20 mouse cellular contexts compared by ENCODE assay signal in the genomic region with DNA sequence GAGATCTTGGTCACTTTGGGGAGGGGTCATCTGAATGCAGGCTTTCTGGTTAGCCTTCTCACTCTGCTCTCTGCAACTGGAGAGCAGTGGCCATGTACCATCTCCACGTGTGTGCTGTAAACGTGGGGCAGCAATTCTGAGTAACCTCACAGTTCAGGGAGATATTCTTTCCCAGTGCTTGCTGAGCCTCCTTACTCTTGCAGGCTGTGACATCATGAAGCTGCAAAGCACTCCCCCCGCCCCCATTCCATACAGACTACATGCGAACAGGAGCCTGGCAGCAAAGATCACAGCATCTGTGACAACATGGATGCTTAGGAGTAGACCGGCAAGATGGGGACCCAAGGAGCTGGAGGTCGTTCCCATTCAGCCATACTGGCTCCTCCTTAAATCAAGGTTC.
A peak's percentile ranks its signal among the peaks of the same experiment; 100 is the strongest.
DNase-seq lines count a peak whose midpoint lies in the region; ATAC-seq and TF ChIP-seq lines count a peak whose summit lies in the region.
"Had no signal": no experiment of that assay in that cellular context is flagged by ENCODE, and none has a peak within 500 bp of the region (broad histone marks: within the 10 kb centered on the region; RNA-seq: fewer than 3 reads in every experiment).

No protein-coding gene starts in this region.

- DNase-seq in heart, adult 11 months, result peak; percentile 69
- DNase-seq in heart, postnatal 14 days, result no peak
- DNase-seq: adrenal gland, adult 2 months; adrenal gland, adult 8-10 months; adrenal gland, postnatal 10 days; adrenal gland, postnatal 14 days; adrenal gland, postnatal 25 days; adrenal gland, postnatal 36 days; B cell, adult 2 months; cerebellum, adult 11 months; cerebellum, adult 11-12 months; cerebellum, adult 18-20 months; cerebellum, adult 2 months had no signal

- no peak overlapping the region for H3K4me2 ChIP-seq in myocyte (ENCODE audit: low read depth)

- H3K36me3 ChIP-seq in myocyte (ENCODE audit: control insufficient read depth, insufficient read depth), result no peaks in the 10 kb centered on the region
- H3K36me3 ChIP-seq: G1E had no signal

- TF ChIP-seq POLR2A in myocyte (IDR thresholded peaks at IDR 0.05; ENCODE audit: insufficient read length, low read depth), result no peak

- no peaks in the 10 kb centered on the region for H3K27me3 ChIP-seq in myocyte (ENCODE audit: control insufficient read depth, insufficient read depth, insufficient read length)
- H3K27me3 ChIP-seq: CH12.LX, Patski had no signal

- no peak overlapping the region for H3ac ChIP-seq in myocyte (ENCODE audit: control insufficient read depth, insufficient read length)

- H3K4me3 ChIP-seq in myocyte, result no peak overlapping the region

- intact Hi-C loops in heart, postnatal 14 days (cut with DNase I), result no loop called here

- ATAC-seq in cerebellum, adult (ENCODE audit: insufficient number of reproducible peaks, low FRiP score, low TSS enrichment), result no peak
- ATAC-seq: activated CD4-positive, CD25-positive, alpha-beta regulatory T cell, adult 4 months; CD4-positive, CD25-positive, alpha-beta regulatory T cell, adult 4 months; Patski had no signal

- H3K79me2 ChIP-seq in myocyte (ENCODE audit: control insufficient read depth, insufficient read depth), result no peaks in the 10 kb centered on the region

TF ChIP-seq in myocyte, 11 proteins besides CTCF, POLR2A, EP300 and RAD21:
- TF ChIP-seq CEBPB (IDR thresholded peaks at IDR 0.05; ENCODE audit: insufficient read depth, poor library complexity, severe bottlenecking) (peak; percentile 64; the same call in 1 of the 2 replicates), MAX (IDR thresholded peaks at IDR 0.05; ENCODE audit: low read depth) (no peak)
